Mouse (Mus musculus) liver, adult 2 months (tissue): ENCODE measurements around the gene Olfr1490. TPM values are rescaled to one million over a fixed set of nuclear protein-coding genes. Genes with fewer than 3 reads are reported as not detected.
"Not testable (repeated sequence)": the region's sequence is repeated elsewhere in the genome, so short reads cannot be mapped to it uniquely, and the experiment has no call there.

Experiments
- DNase-seq: peaks from one replicate; pipeline ENCODE4 v3.0.0-alpha.2; 2011; ENCODE audit warnings: low read depth, low spot score; ENCODE audit errors: extremely low read depth
- H3K27ac ChIP-seq: fragments of 200-500 bp; replicated peaks from 2 replicates; pipeline ENCODE4 v1.5.1; 2012; ENCODE audit warnings: low read depth, mild to moderate bottlenecking, control low read depth, inconsistent platforms, low read length; ENCODE audit not compliant: insufficient read depth
- H3K27me3 ChIP-seq: fragments of 200-500 bp; 2 replicates; pipeline ENCODE4 v1.6.1; 2012; ENCODE audit warnings: mild to moderate bottlenecking, moderate library complexity, low read length, inconsistent platforms; ENCODE audit not compliant: control insufficient read depth, insufficient read depth
- H3K36me3 ChIP-seq: fragments of 200-500 bp; 2 replicates; pipeline ENCODE4 v1.6.1; 2012; ENCODE audit warnings: low read length, inconsistent platforms; ENCODE audit not compliant: control insufficient read depth, insufficient read depth
- H3K4me1 ChIP-seq: fragments of 200-500 bp; 2 replicates; pipeline ENCODE4 v1.6.1; 2011; ENCODE audit warnings: low read length; ENCODE audit not compliant: control insufficient read depth, insufficient read depth
- H3K4me3 ChIP-seq: fragments of 200-500 bp; 2 replicates; pipeline ENCODE4 v1.5.1; 2011; ENCODE audit warnings: low read depth, mild to moderate bottlenecking, control low read depth, low read length, moderate library complexity; ENCODE audit not compliant: insufficient read depth
- H3K79me2 ChIP-seq: fragments of 200-500 bp; 2 replicates; pipeline ENCODE4 v1.6.1; 2012; ENCODE audit warnings: inconsistent platforms, mild to moderate bottlenecking, low read length, moderate library complexity; ENCODE audit not compliant: control insufficient read depth, insufficient read depth
- H3K9ac ChIP-seq: fragments of 200-500 bp; 2 replicates; pipeline ENCODE4 v1.6.1; 2012; ENCODE audit warnings: low read depth, mild to moderate bottlenecking, control low read depth, inconsistent platforms, low read length
- CTCF ChIP-seq: fragments of 200-500 bp; IDR thresholded peaks from 2 replicates; pipeline ENCODE4 v1.5.1; 2011; ENCODE audit warnings: low read depth, low read length, control low read depth
- POLR2A ChIP-seq: fragments of 200-500 bp; IDR thresholded peaks from 2 replicates; pipeline ENCODE4 v1.6.1; 2011; ENCODE audit warnings: low read length, control low read depth; ENCODE audit not compliant: insufficient read depth; ENCODE audit errors: extremely low read depth
- WGBS: fragments of 180-500 bp; shearing (Covaris S2); methylation state at CpG from one replicate; pipeline ENCODE4 v1.1.7; 2018; 5-methylcytosine and 5-hydroxymethylcytosine counted together
- polyA plus RNA-seq: library from polyadenylated mRNA; depleted of rRNA; stranded (reverse); fragments of >200 nt; gene quantifications from 2 replicates; pipeline ENCODE4 v1.2.3, GENCODE M21; 2012; rRNA removed
- total RNA-seq: library from RNA; depleted of rRNA; stranded (reverse); fragments of >200 nt; gene quantifications from 2 replicates; pipeline ENCODE4 v1.2.3, GENCODE M21; 2014; rRNA removed

Gene Olfr1490
- total RNA-seq (not detected in 2 replicates), polyA plus RNA-seq (not detected in 2 replicates)

DNA sequence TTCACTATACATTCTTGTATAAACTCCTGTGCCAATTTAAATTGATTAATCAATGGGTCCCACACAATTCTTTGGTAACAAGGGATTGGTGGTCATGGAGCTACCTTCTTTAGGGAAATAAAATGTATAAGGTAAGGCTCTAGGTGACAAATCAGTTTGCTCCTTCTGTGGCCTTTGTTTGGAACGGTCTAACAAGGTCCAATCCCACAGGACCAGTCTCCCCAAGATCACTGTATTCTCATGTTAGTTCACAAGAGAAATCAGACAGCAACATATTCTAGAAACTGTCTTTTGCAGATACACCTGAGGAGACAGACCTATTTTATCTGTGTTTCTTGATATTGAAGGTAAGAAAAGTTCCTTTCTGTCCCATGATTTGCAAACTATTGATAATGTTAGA, at the start of gene Olfr1490:
Olfr1490 (plus strand) TSS at position 301 of the 400 bp plus-strand sequence.
- H3K9ac ChIP-seq: no peak within 1 kb of the TSS
- 53% methylated on average over 1 of the region's 1 CpGs for WGBS

GRCm38 (mm10) chr19:13617075-13617474, 33.8 kb upstream of the Olfr1490 start, which contains the start of gene Olfr1487:
TSS of gene Olfr1487 (plus strand) at chr19:13617375.
- H3K27ac ChIP-seq, H3K9ac ChIP-seq, H3K79me2 ChIP-seq, H3K36me3 ChIP-seq, H3K4me3 ChIP-seq, H3K4me1 ChIP-seq, H3K27me3 ChIP-seq, DNase-seq: not testable (repeated sequence)
- WGBS: 86% methylated on average over 2 of the region's 2 CpGs

More for the DNA sequence above, at the start of gene Olfr1490:
- no peaks in the 10 kb centered on the region for H3K79me2 ChIP-seq
- TF ChIP-seq POLR2A (no peak), CTCF (no peak)
- H3K4me1 ChIP-seq: no peaks in the 10 kb centered on the region
- no peak within 1 kb of the TSS for H3K4me3 ChIP-seq
- no peak within 1 kb of the TSS for H3K27ac ChIP-seq
- no peaks in the 10 kb centered on the region for H3K36me3 ChIP-seq
- no peak for DNase-seq
- H3K27me3 ChIP-seq: no peaks in the 10 kb centered on the region

DNA sequence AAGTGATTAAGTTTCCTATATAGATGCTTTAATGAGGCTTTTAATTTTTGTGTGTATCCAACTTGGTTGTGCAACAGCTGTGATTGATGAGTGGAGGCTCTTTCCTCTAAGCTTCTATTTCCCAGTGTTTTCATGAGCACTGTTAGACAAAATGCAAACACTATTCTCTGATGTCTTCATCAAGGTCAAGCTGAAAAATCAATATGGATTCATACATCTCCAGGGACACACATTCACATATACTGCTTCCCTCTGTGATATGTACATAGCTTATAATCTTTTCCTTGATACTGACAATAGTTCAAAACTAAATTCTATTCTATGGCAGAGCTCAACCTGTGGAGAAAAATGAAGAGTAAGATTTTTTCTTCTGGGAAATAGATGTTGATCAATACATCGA, 19.6 kb upstream of the Olfr1490 start, which contains the start of gene Olfr1489:
Olfr1489 (plus strand) TSS at position 301 of the 400 bp plus-strand sequence.
- H3K4me1 ChIP-seq: no peaks in the 10 kb centered on the region
- H3K79me2 ChIP-seq: no peaks in the 10 kb centered on the region
- DNase-seq: no peak
- H3K27me3 ChIP-seq: no peaks in the 10 kb centered on the region
- TF ChIP-seq CTCF: no peak
- no peak for TF ChIP-seq POLR2A
- 83% methylated on average over 1 of the region's 1 CpGs for WGBS
- no peaks in the 10 kb centered on the region for H3K36me3 ChIP-seq
- H3K4me3 ChIP-seq: no peak within 1 kb of the TSS
- no peak within 1 kb of the TSS for H3K9ac ChIP-seq
- H3K27ac ChIP-seq: no peak within 1 kb of the TSS

DNA sequence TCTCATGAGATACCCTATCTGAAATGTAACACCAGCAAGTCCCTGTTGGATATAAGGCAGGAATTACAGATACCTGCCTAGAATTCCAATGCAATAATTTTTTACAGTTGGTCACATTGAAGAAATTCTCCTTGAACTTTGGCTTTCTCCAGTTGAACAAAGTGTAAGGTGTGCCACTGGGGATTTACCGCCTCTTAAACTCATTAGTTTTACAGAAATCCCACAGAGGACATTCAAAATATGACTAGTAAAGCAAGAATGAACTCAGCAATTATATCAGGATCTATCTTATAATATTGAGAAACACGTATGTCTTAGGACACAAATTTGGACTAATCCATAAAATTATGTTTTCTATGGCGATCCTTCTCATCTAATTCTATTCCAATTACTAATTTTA, 46.1 kb downstream of the Olfr1490 start, which contains the start of gene Olfr1491:
Olfr1491 (plus strand) TSS at position 301 of the 400 bp plus-strand sequence.
- no peak within 1 kb of the TSS for H3K4me3 ChIP-seq
- DNase-seq: no peak
- no peaks in the 10 kb centered on the region for H3K36me3 ChIP-seq
- 61% methylated on average over 3 of the region's 3 CpGs for WGBS
- H3K79me2 ChIP-seq: no peaks in the 10 kb centered on the region
- no peak within 1 kb of the TSS for H3K9ac ChIP-seq
- no peak within 1 kb of the TSS for H3K27ac ChIP-seq
- no peaks in the 10 kb centered on the region for H3K27me3 ChIP-seq
- H3K4me1 ChIP-seq: no peaks in the 10 kb centered on the region
- no peak for TF ChIP-seq POLR2A

Other genes starting within 250 kb of the Olfr1490 start
- not detected in 2 replicates for gene Olfr1469, start 243.2 kb upstream of the Olfr1490 start, total RNA-seq
- gene Olfr1469, start 243.2 kb upstream of the Olfr1490 start, polyA plus RNA-seq: not detected in 2 replicates
- gene Olfr1471, start 207.7 kb upstream of the Olfr1490 start, total RNA-seq: not detected in 2 replicates
- not detected in 2 replicates for gene Olfr1471, start 207.7 kb upstream of the Olfr1490 start, polyA plus RNA-seq
- gene Olfr1472, start 195.0 kb upstream of the Olfr1490 start, total RNA-seq: not detected in 2 replicates
- gene Olfr1472, start 195.0 kb upstream of the Olfr1490 start, polyA plus RNA-seq: not detected in 2 replicates
- gene Olfr1474, start 181.5 kb upstream of the Olfr1490 start, total RNA-seq: not detected in 2 replicates
- gene Olfr1474, start 181.5 kb upstream of the Olfr1490 start, polyA plus RNA-seq: not detected in 2 replicates
- gene Olfr1475, start 170.9 kb upstream of the Olfr1490 start, total RNA-seq: not detected in 2 replicates
- not detected in 2 replicates for gene Olfr1475, start 170.9 kb upstream of the Olfr1490 start, polyA plus RNA-seq
- not detected in 2 replicates for gene Olfr1477, start 150.5 kb upstream of the Olfr1490 start, total RNA-seq
- not detected in 2 replicates for gene Olfr1477, start 150.5 kb upstream of the Olfr1490 start, polyA plus RNA-seq
- not detected in 2 replicates for gene Olfr1480, start 123.2 kb upstream of the Olfr1490 start, total RNA-seq
- not detected in 2 replicates for gene Olfr1480, start 123.2 kb upstream of the Olfr1490 start, polyA plus RNA-seq
- gene Olfr1484, start 67.6 kb upstream of the Olfr1490 start, total RNA-seq: not detected in 2 replicates
- not detected in 2 replicates for gene Olfr1484, start 67.6 kb upstream of the Olfr1490 start, polyA plus RNA-seq
- not detected in 2 replicates for gene Olfr1487, start 33.7 kb upstream of the Olfr1490 start, total RNA-seq
- gene Olfr1487, start 33.7 kb upstream of the Olfr1490 start, polyA plus RNA-seq: not detected in 2 replicates
- gene Olfr1489, start 19.5 kb upstream of the Olfr1490 start, total RNA-seq: not detected in 2 replicates
- gene Olfr1489, start 19.5 kb upstream of the Olfr1490 start, polyA plus RNA-seq: not detected in 2 replicates
- not detected in 2 replicates for gene Olfr1491, start 46.2 kb downstream of the Olfr1490 start, total RNA-seq
- gene Olfr1491, start 46.2 kb downstream of the Olfr1490 start, polyA plus RNA-seq: not detected in 2 replicates
- gene Olfr1493-ps1, start 72.2 kb downstream of the Olfr1490 start, total RNA-seq: not detected in 2 replicates
- not detected in 2 replicates for gene Olfr1493-ps1, start 72.2 kb downstream of the Olfr1490 start, polyA plus RNA-seq
- gene Olfr1494, start 88.6 kb downstream of the Olfr1490 start, total RNA-seq: not detected in 2 replicates
- not detected in 2 replicates for gene Olfr1494, start 88.6 kb downstream of the Olfr1490 start, polyA plus RNA-seq
- gene Olfr1495, start 113.5 kb downstream of the Olfr1490 start, total RNA-seq: not detected in 2 replicates
- not detected in 2 replicates for gene Olfr1495, start 113.5 kb downstream of the Olfr1490 start, polyA plus RNA-seq
- not detected in 2 replicates for gene Olfr1496, start 126.8 kb downstream of the Olfr1490 start, total RNA-seq
- gene Olfr1496, start 126.8 kb downstream of the Olfr1490 start, polyA plus RNA-seq: not detected in 2 replicates
- not detected in 2 replicates for gene Olfr1497, start 147.1 kb downstream of the Olfr1490 start, total RNA-seq
- not detected in 2 replicates for gene Olfr1497, start 147.1 kb downstream of the Olfr1490 start, polyA plus RNA-seq
- not detected in 2 replicates for gene Olfr1499, start 168.4 kb downstream of the Olfr1490 start, total RNA-seq
- gene Olfr1499, start 168.4 kb downstream of the Olfr1490 start, polyA plus RNA-seq: not detected in 2 replicates
- not detected in 2 replicates for gene Olfr1500, start 179.4 kb downstream of the Olfr1490 start, total RNA-seq
- not detected in 2 replicates for gene Olfr1500, start 179.4 kb downstream of the Olfr1490 start, polyA plus RNA-seq
- gene Olfr1501, start 199.6 kb downstream of the Olfr1490 start, total RNA-seq: not detected in 2 replicates
- not detected in 2 replicates for gene Olfr1501, start 199.6 kb downstream of the Olfr1490 start, polyA plus RNA-seq
- gene Olfr1502, start 210.7 kb downstream of the Olfr1490 start, total RNA-seq: not detected in 2 replicates
- gene Olfr1502, start 210.7 kb downstream of the Olfr1490 start, polyA plus RNA-seq: not detected in 2 replicates
- gene Olfr1504, start 246.8 kb downstream of the Olfr1490 start, total RNA-seq: not detected in 2 replicates
- not detected in 2 replicates for gene Olfr1504, start 246.8 kb downstream of the Olfr1490 start, polyA plus RNA-seq